Mouse (Mus musculus): ENCODE data around the gene Plekhh1.

Plekhh1 gene

DNA sequence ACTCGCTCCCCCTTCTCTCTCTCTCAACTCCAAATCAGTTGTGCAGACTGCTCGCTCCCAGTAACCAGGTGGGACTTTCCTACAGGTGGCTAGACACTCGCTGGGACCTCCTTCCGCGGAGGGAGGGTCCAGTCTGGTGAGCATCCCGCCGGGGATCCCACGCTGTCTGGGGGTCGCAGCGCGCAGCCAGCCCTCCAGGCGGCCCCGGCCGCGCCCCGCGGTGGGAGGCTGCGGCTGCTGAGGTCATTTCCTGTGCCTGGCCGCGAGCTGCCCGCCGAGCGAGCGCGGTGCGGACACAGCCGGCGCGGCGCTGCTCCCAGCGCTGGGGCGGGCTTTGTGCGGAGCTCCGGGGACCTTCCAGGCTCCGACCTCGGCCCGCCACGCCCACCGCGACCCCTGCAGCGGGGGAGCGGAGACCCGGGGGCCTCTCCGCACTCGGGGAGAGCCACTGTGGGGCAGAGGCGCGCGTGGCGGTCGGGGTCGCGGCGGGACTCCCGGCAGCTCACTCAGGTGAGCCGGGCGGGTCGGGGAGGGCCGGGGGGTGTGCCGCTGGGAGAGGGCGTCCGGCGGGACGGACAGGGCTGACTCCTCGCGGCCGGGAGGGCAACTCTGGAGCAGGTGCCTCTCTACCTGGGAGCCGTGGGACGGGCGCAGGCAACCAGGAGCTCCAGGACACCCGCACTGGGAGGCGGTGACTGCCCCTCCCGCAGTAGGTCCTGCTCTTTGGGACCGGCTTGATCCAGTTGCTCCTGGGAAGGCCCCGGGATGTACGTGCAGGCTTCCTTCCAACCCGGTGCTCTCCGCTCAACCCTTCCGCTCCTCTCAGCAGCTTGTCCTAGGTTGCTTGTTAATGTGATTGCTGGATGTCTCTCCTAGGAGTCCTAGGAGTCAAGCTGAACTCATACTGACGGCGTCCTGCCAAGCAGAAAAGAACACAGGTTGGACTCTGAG is at the start of gene Plekhh1:
TSS of gene Plekhh1 (plus strand) at position 253 of the 951 bp plus-strand sequence.
- Histone ChIP-seq H3K27me3 (ENCODE audit: control insufficient read depth, insufficient read depth, low read length, poor library complexity, severe bottlenecking) (no peaks in the 10 kb centered on the region), H3K36me3 (ENCODE audit: control insufficient read depth, insufficient read depth, low read length, poor library complexity, severe bottlenecking) (no peaks in the 10 kb centered on the region)
- DNase-seq (ENCODE audit: low read depth, low spot score), result peak; percentile 52

DNA sequence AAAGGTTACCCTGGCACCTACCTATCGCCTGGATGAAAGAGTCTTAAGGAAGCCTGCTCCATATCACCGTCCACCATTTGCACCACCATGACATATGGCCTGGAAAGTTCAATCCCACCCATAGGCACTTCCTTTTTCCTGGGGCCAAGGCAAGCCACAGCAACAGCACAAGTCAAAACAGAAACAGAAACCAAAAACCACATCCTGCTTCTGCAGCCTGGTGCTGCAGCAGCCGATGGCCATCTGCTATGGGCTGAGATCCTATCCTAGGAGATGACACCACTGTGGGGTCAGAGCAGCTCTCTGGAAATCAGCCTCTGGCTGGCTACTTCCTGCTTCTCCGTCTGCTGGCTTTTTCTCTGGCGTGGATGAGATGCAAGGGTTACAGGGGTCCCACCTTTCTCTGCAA is 48.3 kb upstream of the Plekhh1 start:
- no peaks in the 10 kb centered on the region; the same call in 1 of the 2 replicates for H3K36me3 ChIP-seq (ENCODE audit: control insufficient read depth, insufficient read depth, low read length, poor library complexity, severe bottlenecking)
- peak; percentile 78 for DNase-seq (ENCODE audit: low read depth, low spot score)
- no peaks in the 10 kb centered on the region for H3K27me3 ChIP-seq (ENCODE audit: control insufficient read depth, insufficient read depth, low read length, poor library complexity, severe bottlenecking)

DNA sequence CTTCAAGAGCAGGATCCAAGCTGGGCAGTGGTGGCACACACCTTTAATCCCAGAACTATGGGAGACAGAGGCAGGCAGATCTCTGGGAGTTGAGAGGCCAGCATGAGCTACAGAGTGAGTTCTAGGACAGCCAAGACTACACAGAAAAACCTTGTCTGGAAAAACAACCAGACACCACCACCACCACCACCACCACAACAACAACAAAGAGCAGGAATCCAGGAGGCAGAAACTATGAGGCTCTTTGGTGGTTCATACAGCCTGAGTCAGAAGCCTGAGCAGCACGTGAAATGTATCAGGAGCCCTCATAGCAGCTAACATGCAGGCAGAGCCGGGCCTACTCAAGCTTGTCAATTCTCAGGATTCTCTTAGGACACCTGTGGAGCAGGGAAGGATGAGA is 47.8 kb upstream of the Plekhh1 start:
- DNase-seq (ENCODE audit: low read depth, low spot score), result no peak
- Histone ChIP-seq H3K36me3 (ENCODE audit: control insufficient read depth, insufficient read depth, low read length, poor library complexity, severe bottlenecking) (no peaks in the 10 kb centered on the region; the same call in 1 of the 2 replicates), H3K27me3 (ENCODE audit: control insufficient read depth, insufficient read depth, low read length, poor library complexity, severe bottlenecking) (no peaks in the 10 kb centered on the region)

DNA sequence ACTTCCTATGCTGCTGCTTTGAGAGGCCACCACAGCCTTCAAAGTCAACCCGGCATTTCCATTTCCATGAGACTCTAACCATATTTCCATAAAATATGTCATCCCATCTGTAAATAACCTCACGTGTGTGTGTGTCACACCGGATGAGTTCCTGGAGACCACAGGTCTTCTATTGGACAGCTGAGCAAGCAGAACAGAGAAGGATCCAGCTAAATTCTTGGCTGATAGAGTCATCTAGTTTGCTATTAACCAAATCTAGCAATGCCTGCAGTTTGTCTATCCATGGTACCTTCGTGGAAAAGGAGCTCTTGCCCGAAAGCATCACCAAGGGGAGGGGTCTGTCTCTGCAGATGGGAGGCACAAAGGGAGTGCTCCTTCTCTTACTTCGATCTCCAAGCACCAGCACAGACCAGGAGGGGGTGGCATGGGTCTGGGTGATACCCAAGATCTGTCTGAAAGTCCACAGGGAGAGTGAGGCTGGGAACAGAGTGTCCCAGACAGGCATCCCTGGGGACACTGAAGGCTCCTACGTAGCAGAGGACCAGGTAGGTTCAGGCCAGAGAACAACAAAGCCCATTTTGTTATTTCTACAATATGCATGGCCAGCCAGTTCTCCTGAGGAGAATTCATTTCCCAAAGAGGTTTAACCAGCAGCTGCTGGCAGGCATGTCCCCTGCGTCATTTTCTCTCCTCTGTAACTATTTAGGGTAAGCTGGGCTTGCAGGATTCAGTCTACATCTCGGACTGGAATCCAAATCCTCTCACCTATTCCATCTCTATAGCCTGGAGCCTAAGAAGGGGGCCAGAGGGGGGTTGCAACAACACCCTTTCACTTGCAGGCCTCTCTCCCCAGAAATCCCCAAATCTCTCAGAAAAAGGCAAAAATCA is 46.8 kb upstream of the Plekhh1 start:
- Histone ChIP-seq H3K27me3 (ENCODE audit: control insufficient read depth, insufficient read depth, low read length, poor library complexity, severe bottlenecking) (no peaks in the 10 kb centered on the region), H3K36me3 (ENCODE audit: control insufficient read depth, insufficient read depth, low read length, poor library complexity, severe bottlenecking) (no peaks in the 10 kb centered on the region)

DNA sequence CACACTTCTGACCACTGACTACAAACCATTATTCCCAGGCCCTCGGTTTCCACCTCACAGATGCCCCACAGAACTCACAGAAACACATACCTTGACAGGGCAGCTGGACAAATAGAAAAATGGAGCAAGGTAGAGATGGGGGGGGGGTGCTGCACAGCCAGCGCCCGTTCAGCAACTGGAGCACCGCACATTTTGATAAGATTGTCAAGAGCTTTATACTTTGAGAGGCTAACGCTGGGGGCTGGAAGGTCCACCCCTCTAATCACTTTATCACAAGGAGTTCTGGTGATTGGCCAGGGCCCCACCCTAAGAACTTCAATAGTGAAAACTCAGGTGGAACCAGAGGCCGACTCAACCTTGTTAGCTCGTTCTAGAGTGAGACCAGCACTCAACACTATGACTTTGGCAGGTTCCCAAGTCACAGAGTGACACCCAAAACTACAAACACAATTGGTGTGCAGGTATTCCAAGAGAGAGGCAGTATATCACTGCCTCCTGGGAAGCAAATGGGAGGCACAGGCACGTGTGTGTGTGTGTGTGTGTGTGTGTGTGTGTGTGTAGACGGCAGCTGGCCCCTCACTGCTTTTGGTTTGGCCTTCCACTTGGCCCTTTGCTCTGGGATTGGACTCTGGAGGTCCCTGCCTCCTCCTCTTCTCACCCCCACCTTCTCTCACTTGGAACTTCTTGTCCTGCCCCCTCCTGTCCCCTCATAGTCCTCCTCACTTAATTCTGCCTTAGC is 45.5 kb upstream of the Plekhh1 start:
- no peak for DNase-seq (ENCODE audit: low read depth, low spot score)
- Histone ChIP-seq H3K36me3 (ENCODE audit: control insufficient read depth, insufficient read depth, low read length, poor library complexity, severe bottlenecking) (no peaks in the 10 kb centered on the region), H3K27me3 (ENCODE audit: control insufficient read depth, insufficient read depth, low read length, poor library complexity, severe bottlenecking) (no peaks in the 10 kb centered on the region)

More for the DNA sequence above, 46.8 kb upstream of the Plekhh1 start:
- no peak for DNase-seq (ENCODE audit: low read depth, low spot score)

DNA sequence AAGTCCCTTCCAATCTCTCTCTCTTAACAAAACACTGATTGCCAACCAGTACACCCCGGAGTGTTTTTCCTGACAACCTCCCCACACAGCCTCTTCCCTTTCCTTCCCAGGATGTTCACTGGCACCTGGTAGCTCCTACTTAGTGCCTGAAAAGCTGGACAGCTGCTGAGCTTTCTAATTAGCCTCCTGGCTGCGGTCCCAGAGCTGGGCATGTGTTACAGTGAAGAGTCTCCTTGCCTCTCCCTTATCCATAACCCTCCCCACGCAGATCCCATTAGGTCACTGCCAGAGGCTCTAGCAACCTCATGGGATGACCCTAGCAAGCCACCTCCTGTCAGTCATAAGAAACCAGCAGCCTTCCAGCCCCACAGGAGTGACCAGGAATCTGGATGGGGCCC is 44.9 kb upstream of the Plekhh1 start:
- H3K27me3 ChIP-seq (ENCODE audit: control insufficient read depth, insufficient read depth, low read length, poor library complexity, severe bottlenecking), result no peaks in the 10 kb centered on the region
- H3K36me3 ChIP-seq (ENCODE audit: control insufficient read depth, insufficient read depth, low read length, poor library complexity, severe bottlenecking), result no peaks in the 10 kb centered on the region
- DNase-seq (ENCODE audit: low read depth, low spot score), result no peak

DNA sequence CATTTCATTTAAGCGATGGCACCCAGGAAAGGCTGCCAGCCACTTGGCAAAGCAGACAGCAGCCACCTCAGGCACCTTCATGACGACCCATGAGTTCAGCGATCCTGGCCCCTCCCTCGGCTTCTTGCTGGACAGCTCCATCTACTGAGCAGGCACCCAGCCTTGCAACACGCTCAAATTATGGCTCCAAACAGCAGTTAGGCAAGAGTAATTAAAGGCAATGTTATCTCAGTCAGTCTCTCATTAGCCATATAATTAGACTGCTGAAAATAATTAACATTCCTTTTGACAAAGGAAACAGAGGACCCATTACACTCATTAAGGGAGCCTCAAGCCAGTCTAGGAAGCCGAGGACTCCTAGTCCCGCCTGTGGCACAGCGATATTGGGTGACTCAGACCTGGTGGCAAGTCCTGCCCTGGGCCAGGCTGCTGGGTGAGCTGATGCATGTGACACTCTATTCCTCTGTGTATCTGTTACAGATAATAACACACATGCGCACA is 41.3 kb upstream of the Plekhh1 start:
- no peak for DNase-seq (ENCODE audit: low read depth, low spot score)
- Histone ChIP-seq H3K27me3 (ENCODE audit: control insufficient read depth, insufficient read depth, low read length, poor library complexity, severe bottlenecking) (no peaks in the 10 kb centered on the region), H3K36me3 (ENCODE audit: control insufficient read depth, insufficient read depth, low read length, poor library complexity, severe bottlenecking) (no peaks in the 10 kb centered on the region)

DNA sequence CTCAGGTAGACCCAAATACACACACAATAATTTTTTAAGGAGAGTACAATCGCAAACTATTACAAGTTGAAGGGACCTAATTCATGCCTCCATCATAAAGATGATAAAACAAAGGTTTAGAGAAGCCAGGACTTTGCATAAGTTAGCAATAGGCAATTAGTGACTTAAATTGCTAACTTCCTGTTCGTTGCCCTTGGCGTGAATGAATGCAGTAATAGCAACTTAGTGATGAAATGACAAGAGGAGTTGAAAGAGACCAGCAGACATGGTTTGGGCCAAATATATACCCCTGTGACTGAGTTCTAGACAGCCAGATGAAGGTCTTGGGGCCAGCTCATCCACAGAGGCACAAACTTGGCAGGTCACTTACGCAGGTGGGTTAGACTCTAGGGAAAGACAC is 32.7 kb upstream of the Plekhh1 start:
- no peaks in the 10 kb centered on the region for H3K36me3 ChIP-seq (ENCODE audit: control insufficient read depth, insufficient read depth, low read length, poor library complexity, severe bottlenecking)
- H3K27me3 ChIP-seq (ENCODE audit: control insufficient read depth, insufficient read depth, low read length, poor library complexity, severe bottlenecking), result no peaks in the 10 kb centered on the region
- no peak for DNase-seq (ENCODE audit: low read depth, low spot score)

DNA sequence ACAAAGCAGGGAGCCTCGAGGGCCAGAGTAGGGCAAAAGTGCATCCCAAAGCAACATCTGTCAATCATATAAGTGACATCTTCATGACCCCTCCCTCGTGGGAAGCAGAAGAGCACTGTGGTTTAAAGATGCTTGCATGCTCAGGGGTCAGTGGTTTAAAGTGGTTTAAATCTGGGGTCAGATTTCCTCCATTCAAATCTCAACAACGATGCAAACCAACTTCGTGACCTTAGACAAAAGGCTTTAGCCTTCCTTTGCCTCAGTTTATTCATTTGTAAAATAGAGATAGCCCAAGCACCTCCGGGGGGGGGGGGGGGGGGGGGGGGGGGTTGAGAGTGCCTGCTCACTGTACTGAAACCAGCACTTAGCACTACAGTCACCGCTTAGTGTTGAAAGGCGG is 32.3 kb upstream of the Plekhh1 start:
- Histone ChIP-seq H3K36me3 (ENCODE audit: control insufficient read depth, insufficient read depth, low read length, poor library complexity, severe bottlenecking) (no peaks in the 10 kb centered on the region), H3K27me3 (ENCODE audit: control insufficient read depth, insufficient read depth, low read length, poor library complexity, severe bottlenecking) (no peaks in the 10 kb centered on the region)
- no peak for DNase-seq (ENCODE audit: low read depth, low spot score)

DNA sequence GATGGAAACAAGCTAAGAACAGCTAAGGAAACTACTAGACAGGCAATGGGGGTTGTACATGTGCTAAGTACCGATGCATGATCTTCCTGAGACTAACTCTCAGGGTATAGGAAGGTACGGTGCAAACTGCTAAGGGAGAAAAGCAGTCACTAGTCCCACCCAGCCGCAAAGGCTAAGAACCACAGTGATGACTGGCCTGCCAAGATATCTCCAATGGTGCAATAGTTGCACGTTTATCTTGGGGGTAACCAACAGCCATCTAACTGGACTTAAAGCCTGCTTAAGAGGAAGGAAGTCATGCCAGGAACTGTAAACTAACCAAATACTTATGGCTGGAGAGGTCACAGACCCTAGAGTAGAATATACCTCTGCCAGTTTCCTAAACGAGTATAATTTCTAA is 26.6 kb upstream of the Plekhh1 start:
- Histone ChIP-seq H3K36me3 (ENCODE audit: control insufficient read depth, insufficient read depth, low read length, poor library complexity, severe bottlenecking) (no peaks in the 10 kb centered on the region), H3K27me3 (ENCODE audit: control insufficient read depth, insufficient read depth, low read length, poor library complexity, severe bottlenecking) (no peaks in the 10 kb centered on the region)
- no peak for DNase-seq (ENCODE audit: low read depth, low spot score)

DNA sequence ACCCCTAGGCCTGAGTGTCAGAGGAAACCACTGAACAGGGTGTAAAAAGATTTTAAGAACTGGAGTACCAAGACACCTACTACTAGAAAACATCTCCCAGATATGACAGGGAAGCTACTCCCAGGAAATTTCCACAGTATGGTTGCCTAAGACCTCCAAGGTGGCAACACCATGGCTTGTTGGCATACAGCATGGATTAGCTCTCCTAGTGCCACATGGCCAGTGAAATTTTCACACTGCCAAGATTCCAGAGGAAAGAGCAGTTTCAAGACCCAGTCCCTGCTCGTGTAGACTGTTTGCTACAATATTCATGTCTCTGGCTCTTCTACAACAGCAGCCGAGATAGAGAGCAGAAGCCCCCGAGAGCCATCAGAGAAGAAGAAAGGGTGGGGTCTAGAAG is 26.0 kb upstream of the Plekhh1 start:
- no peaks in the 10 kb centered on the region for H3K36me3 ChIP-seq (ENCODE audit: control insufficient read depth, insufficient read depth, low read length, poor library complexity, severe bottlenecking)
- DNase-seq (ENCODE audit: low read depth, low spot score), result no peak
- H3K27me3 ChIP-seq (ENCODE audit: control insufficient read depth, insufficient read depth, low read length, poor library complexity, severe bottlenecking), result no peaks in the 10 kb centered on the region

DNA sequence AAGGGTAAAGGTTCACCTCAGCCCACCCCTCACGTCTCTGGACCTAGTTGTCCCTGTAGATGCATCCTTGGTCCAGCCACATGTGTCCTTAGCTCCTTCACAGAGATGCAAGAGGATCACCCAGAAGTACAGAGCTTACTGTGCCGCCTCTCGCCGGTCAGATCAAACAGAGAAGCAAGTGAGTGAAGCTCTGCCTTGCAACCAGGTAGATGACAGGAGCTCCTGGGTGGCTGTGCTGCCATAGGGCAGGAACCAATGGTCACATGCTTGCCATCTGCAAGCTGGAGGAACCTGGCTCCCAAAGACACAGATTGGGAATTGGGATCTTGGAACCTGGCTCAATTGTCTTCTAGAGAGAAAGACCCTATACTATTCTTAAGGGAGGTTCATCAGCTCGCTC is 23.5 kb upstream of the Plekhh1 start:
- Histone ChIP-seq H3K36me3 (ENCODE audit: control insufficient read depth, insufficient read depth, low read length, poor library complexity, severe bottlenecking) (no peaks in the 10 kb centered on the region), H3K27me3 (ENCODE audit: control insufficient read depth, insufficient read depth, low read length, poor library complexity, severe bottlenecking) (no peaks in the 10 kb centered on the region)
- DNase-seq (ENCODE audit: low read depth, low spot score), result no peak

DNA sequence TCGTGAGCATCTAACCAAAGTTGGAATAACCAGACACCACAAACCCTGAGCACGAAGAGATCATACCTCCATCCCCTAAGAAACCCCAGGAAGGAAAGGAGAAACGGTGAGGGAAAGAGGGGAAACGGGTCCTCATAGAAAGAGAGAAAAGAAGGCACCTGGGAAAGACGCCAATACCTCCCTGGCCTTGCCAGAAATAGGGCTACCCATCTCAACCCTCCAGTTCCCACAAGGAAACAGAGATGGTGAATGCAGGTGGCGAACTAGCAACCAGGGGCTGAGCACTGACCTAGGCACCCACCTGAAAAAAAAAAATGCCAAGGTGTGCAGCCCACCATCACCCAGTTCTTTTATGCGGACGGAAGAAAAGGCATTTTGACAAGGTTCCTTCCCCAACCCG is 22.9 kb upstream of the Plekhh1 start:
- Histone ChIP-seq H3K27me3 (ENCODE audit: control insufficient read depth, insufficient read depth, low read length, poor library complexity, severe bottlenecking) (no peaks in the 10 kb centered on the region), H3K36me3 (ENCODE audit: control insufficient read depth, insufficient read depth, low read length, poor library complexity, severe bottlenecking) (no peaks in the 10 kb centered on the region)
- no peak for DNase-seq (ENCODE audit: low read depth, low spot score)

DNA sequence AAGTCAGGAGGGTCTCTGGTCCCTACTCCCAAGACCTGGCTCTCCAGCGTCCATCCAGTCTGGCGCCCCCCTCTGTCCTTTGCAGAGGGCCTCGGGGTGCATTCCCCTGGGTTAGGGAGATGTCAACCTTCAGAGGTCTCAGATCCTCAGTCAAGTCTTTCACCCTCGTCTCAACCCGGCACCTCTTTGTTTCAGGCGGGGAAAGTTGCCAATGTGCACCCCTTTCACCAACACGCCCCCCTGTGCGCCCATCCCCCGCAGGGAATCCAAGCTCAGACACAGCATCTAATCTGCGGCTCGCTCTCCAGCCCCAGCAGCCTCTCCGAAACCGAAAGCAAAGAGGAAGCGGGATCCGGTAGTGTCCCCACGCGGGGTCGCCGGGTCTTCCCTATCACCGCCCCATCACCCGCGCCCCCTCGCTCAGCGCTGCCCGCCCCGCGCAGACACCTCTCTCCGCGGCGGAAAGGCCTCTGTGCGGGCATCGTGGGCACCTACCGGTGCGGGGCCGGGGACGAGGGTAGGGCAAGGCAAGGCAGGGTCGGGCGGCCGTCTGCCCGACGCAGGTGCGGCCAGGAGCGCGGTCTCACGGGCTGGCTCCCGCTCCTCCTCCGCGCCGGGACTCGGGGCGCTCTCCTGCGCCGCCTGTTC is 22.4 kb upstream of the Plekhh1 start:
- Histone ChIP-seq H3K27me3 (ENCODE audit: control insufficient read depth, insufficient read depth, low read length, poor library complexity, severe bottlenecking) (no peaks in the 10 kb centered on the region), H3K36me3 (ENCODE audit: control insufficient read depth, insufficient read depth, low read length, poor library complexity, severe bottlenecking) (no peaks in the 10 kb centered on the region)
- peak; percentile 60 for DNase-seq (ENCODE audit: low read depth, low spot score)
